Mouse (Mus musculus): ENCODE data around the gene Atp8a1. TPM values are rescaled to one million over a fixed set of nuclear protein-coding genes. Genes with fewer than 3 reads are reported as not detected.

Atp8a1 gene
- polyA plus RNA-seq, 1 experiment from 2014 or later = 26.9 TPM

DNA sequence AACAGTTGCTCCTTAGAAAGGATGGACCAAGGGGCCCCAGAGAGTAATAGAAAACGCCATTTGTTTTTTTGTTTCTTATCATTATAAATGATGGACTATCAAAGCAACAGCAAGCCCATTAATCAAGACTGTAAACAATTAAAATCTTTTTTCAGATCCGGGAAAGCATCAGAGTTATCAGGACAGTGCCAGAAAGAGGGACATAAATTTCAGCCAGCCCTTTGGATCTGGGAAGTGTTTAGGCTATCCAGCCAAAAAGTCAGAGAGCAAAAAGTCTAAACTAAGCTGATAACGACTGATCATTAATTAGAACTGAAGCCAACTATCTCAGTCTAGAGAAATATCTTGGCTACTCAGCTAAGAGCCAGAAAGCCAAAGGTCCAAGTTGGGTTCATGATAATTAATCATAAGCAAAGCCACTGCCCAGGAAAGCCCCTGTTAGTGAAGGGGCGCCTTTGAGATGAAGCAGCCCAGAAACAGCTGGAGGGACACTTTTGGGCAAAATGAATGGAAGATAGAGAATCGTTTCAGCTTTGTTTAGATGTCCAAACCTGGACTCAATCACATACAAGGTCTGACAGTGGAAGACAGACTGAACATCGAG, 274.6 kb downstream of the Atp8a1 start:
- no peak overlapping the region for H3K9ac ChIP-seq (ENCODE audit: low read length)
- DNase-seq (ENCODE audit: low spot score) (no peak), ATAC-seq (ENCODE audit: insufficient read depth, low FRiP score, low TSS enrichment) (no peak)
- no peak overlapping the region for H3K4me3 ChIP-seq (ENCODE audit: low read depth, low read length)
- H3K27me3 ChIP-seq (ENCODE audit: control insufficient read depth, insufficient read depth, low read length) = no peaks in the 10 kb centered on the region
- H3K9me3 ChIP-seq (ENCODE audit: control insufficient read depth, low read length) = no peaks in the 10 kb centered on the region
- no peaks in the 10 kb centered on the region for H3K36me3 ChIP-seq (ENCODE audit: control insufficient read depth, insufficient read depth, low read length)
- WGBS = 74% methylated on average over 6 of the region's 6 CpGs
- no peak overlapping the region for H3K4me2 ChIP-seq (ENCODE audit: low read depth)
- no peaks in the 10 kb centered on the region for H3K4me1 ChIP-seq (ENCODE audit: control insufficient read depth, insufficient read depth, low read length)
- H3K27ac ChIP-seq (ENCODE audit: low read depth, low read length) = no peak overlapping the region

Small RNA genes within 50 kb of the gene (microRNA-seq; reads per million reads assigned to microRNA genes)
- gene Gm23617 = not detected

Other genes starting within 250 kb of the Atp8a1 start
- gene Shisa3, start 239.6 kb downstream of the Atp8a1 start, polyA plus RNA-seq (2014; fragmentation: Nextera tagmentation; extraction: Ambion mirVana) = 10.0 and 13.2 TPM in 2 replicates
- not detected in 2 replicates for gene Gm5108, start 94.2 kb upstream of the Atp8a1 start, polyA plus RNA-seq (2014; fragmentation: Nextera tagmentation; extraction: Ambion mirVana)
- gene Gm21905, start 99.0 kb upstream of the Atp8a1 start, polyA plus RNA-seq (2014; fragmentation: Nextera tagmentation; extraction: Ambion mirVana) = not detected in 2 replicates
- gene Grxcr1, start 184.4 kb upstream of the Atp8a1 start, polyA plus RNA-seq (2014; fragmentation: Nextera tagmentation; extraction: Ambion mirVana) = 0.50 TPM in 1 of 2 replicates, not detected in the other

All from neural tube, embryonic 11.5 days (tissue).